Mouse (Mus musculus): ENCODE measurements around the gene Card14. TPM values are rescaled to one million over a fixed set of nuclear protein-coding genes. Genes with fewer than 3 reads are reported as not detected.
A peak's percentile ranks its signal among the peaks of the same experiment; 100 is the strongest.

Card14 gene
- polyA plus RNA-seq, 1 experiment from 2014 or later, result 0.06 TPM

DNA sequence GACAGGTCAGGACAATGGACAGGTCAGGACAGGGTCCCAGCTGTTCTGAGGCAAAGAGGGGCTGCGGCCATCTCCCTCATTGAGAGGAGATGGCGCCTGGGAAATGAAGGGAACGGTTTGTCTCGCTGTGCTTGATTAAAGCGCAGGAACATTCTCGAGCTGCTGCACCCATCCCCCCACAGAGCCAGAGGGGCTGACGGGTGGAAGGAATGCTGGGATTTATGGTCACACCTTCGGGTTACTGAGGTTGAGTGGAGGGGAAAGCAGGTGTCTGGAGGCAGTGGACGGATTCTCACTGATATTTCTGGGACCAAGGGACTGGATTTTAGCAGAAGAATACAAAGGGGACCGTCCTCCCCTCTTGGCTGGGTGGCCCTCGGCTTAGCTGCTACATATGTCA, 348 bp downstream of the Card14 start:
- H3K27me3 ChIP-seq (replicated peaks; ENCODE audit: insufficient read depth, low read length), result no peaks in the 10 kb centered on the region
- no peaks in the 10 kb centered on the region for H3K9me3 ChIP-seq (ENCODE audit: low read length)
- H3K36me3 ChIP-seq (ENCODE audit: insufficient read depth, low read length), result no peaks in the 10 kb centered on the region
- no peak for DNase-seq (ENCODE audit: low spot score)
- H3K4me3 ChIP-seq (ENCODE audit: low read depth, low read length), result no peak overlapping the region
- 19% methylated on average over 11 of the region's 11 CpGs for WGBS
- H3K27ac ChIP-seq (ENCODE audit: low read length), result no peak overlapping the region
- no peaks in the 10 kb centered on the region for H3K4me1 ChIP-seq (ENCODE audit: insufficient read depth, low read depth, low read length)
- H3K4me2 ChIP-seq (replicated peaks; ENCODE audit: low read depth, low read length), result no peak overlapping the region
- no peak for ATAC-seq
- TF ChIP-seq EP300 (IDR thresholded peaks at IDR 0.05) (no peak), CTCF (IDR thresholded peaks at IDR 0.05) (no peak)
- H3K9ac ChIP-seq (replicated peaks; ENCODE audit: low read depth), result no peak overlapping the region

- no peaks in the 10 kb centered on the region for H3K36me3 ChIP-seq (ENCODE audit: insufficient read depth, low read length)
- no peak overlapping the region for H3K4me2 ChIP-seq (replicated peaks; ENCODE audit: low read depth, low read length)
- no peak for DNase-seq (ENCODE audit: low spot score)
- no peak overlapping the region for H3K27ac ChIP-seq (ENCODE audit: low read length)
- no peak for ATAC-seq
- no peak for TF ChIP-seq EP300 (IDR thresholded peaks at IDR 0.05)
- no peak for TF ChIP-seq CTCF (IDR thresholded peaks at IDR 0.05)
- no peaks in the 10 kb centered on the region for H3K27me3 ChIP-seq (replicated peaks; ENCODE audit: insufficient read depth, low read length)
- no peaks in the 10 kb centered on the region for H3K9me3 ChIP-seq (ENCODE audit: low read length)
- H3K4me3 ChIP-seq (ENCODE audit: low read depth, low read length), result no peak overlapping the region
- no peak overlapping the region for H3K9ac ChIP-seq (replicated peaks; ENCODE audit: low read depth)
- H3K4me1 ChIP-seq (ENCODE audit: insufficient read depth, low read depth, low read length), result no peaks in the 10 kb centered on the region
- WGBS, result 16% methylated on average over 5 of the region's 10 CpGs
These were observed 3.1 kb downstream of the Card14 start for GRCm38 (mm10) chr11:119310621-119311020.

DNA sequence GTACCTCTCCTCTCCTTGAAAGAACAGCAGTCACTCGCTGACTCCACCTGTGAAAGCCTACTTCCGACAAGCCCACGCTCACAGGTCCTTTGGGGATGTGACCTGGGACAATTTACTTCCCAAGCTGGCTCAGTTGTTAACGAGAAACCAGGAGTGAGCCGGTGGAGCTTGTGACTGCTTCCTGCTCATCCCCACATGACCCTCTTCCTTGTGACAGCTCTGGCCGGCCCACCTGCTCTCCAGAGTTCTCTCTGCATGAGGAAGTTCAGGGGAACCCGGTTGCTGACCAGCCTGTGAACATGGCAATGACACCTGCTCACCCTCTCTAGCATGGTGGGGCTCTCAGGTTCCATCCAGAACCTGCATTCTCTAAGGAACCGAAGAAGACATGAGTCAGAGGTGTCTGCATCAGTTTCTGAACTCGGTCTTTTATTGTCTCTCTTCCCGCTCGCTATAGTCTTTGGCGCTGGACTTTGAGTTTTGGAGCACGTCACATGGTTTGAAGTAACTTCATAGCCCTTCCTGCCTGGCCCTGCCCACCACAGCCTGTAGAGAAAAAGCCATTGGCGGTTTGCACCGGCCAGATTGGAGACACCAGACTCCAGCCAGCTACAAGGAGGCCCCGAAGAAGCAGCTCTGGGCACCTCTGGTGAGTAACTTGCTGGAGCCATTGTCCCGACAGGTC, 6.8 kb downstream of the Card14 start:
- Histone ChIP-seq H3K27ac (ENCODE audit: low read length) (no peak overlapping the region), H3K4me3 (ENCODE audit: low read depth, low read length) (no peak overlapping the region), H3K9me3 (ENCODE audit: low read length) (no peaks in the 10 kb centered on the region), H3K4me1 (ENCODE audit: insufficient read depth, low read depth, low read length) (no peaks in the 10 kb centered on the region), H3K27me3 (replicated peaks; ENCODE audit: insufficient read depth, low read length) (no peaks in the 10 kb centered on the region), H3K9ac (replicated peaks; ENCODE audit: low read depth) (no peak overlapping the region), H3K36me3 (ENCODE audit: insufficient read depth, low read length) (no peaks in the 10 kb centered on the region), H3K4me2 (replicated peaks; ENCODE audit: low read depth, low read length) (no peak overlapping the region)
- 72% methylated on average over 17 of the region's 17 CpGs for WGBS
- TF ChIP-seq CTCF (IDR thresholded peaks at IDR 0.05) (no peak), EP300 (IDR thresholded peaks at IDR 0.05) (no peak)
- ATAC-seq, result no peak
- DNase-seq (ENCODE audit: low spot score), result no peak

DNA sequence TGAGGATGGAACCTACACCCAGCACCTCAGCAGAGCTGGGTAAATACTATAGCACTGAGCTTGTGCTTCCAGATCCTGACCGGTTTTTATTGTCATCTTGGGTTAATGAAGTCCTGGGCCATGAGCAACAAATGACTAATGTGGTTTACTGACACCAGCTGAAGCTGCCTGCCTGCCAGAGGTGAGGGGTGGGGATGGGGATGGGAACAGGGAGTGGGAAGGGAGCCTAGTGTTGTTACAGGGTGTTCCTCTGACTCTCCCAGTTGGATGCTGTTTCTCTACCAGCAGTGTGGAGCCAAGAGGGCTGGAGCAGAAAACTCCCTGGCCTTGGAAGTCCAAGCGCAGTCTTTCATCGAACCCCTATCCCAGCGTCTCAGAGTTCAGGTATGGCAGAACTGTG, 9.2 kb downstream of the Card14 start:
- no peaks in the 10 kb centered on the region for H3K27me3 ChIP-seq (replicated peaks; ENCODE audit: insufficient read depth, low read length)

DNA sequence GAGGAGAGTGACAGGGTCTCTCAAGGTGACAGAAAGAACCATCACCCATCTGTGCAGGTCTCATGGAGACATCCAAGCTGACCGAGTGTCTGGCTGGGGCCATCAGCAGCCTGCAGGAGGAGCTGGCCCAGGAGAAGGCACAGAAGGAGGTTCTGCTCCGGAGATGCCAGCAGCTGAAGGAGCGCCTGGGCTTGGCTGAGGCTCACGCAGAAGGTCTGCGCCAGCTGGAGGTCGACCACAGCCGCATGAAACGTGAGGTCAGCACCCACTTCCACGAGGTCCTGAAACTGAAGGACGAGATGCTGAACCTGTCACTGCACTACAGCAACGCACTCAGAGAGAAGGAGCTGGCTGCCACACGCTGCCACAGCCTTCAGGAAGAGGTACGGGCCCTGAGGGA, 15.0 kb downstream of the Card14 start:
- Histone ChIP-seq H3K27me3 (replicated peaks; ENCODE audit: insufficient read depth, low read length) (no peaks in the 10 kb centered on the region), H3K36me3 (ENCODE audit: insufficient read depth, low read length) (no peaks in the 10 kb centered on the region), H3K9ac (replicated peaks; ENCODE audit: low read depth) (no peak overlapping the region), H3K4me1 (ENCODE audit: insufficient read depth, low read depth, low read length) (no peaks in the 10 kb centered on the region), H3K4me3 (ENCODE audit: low read depth, low read length) (no peak overlapping the region), H3K9me3 (ENCODE audit: low read length) (no peaks in the 10 kb centered on the region), H3K4me2 (replicated peaks; ENCODE audit: low read depth, low read length) (no peak overlapping the region), H3K27ac (ENCODE audit: low read length) (no peak overlapping the region)
- DNase-seq (ENCODE audit: low spot score), result no peak
- WGBS, result 62% methylated on average over 13 of the region's 13 CpGs
- TF ChIP-seq CTCF (IDR thresholded peaks at IDR 0.05), result no peak
- no peak for TF ChIP-seq EP300 (IDR thresholded peaks at IDR 0.05)
- ATAC-seq, result no peak

More for the DNA sequence above, 9.2 kb downstream of the Card14 start:
- Histone ChIP-seq H3K4me1 (ENCODE audit: insufficient read depth, low read depth, low read length) (no peaks in the 10 kb centered on the region), H3K9me3 (ENCODE audit: low read length) (no peaks in the 10 kb centered on the region), H3K36me3 (ENCODE audit: insufficient read depth, low read length) (no peaks in the 10 kb centered on the region), H3K27ac (ENCODE audit: low read length) (no peak overlapping the region), H3K4me2 (replicated peaks; ENCODE audit: low read depth, low read length) (no peak overlapping the region), H3K4me3 (ENCODE audit: low read depth, low read length) (no peak overlapping the region), H3K9ac (replicated peaks; ENCODE audit: low read depth) (no peak overlapping the region)
- ATAC-seq (no peak), DNase-seq (ENCODE audit: low spot score) (no peak)
- WGBS, result 81% methylated on average over 4 of the region's 4 CpGs
- TF ChIP-seq EP300 (IDR thresholded peaks at IDR 0.05) (no peak), CTCF (IDR thresholded peaks at IDR 0.05) (no peak)

- Histone ChIP-seq H3K36me3 (ENCODE audit: insufficient read depth, low read length) (no peaks in the 10 kb centered on the region), H3K27me3 (replicated peaks; ENCODE audit: insufficient read depth, low read length) (no peaks in the 10 kb centered on the region), H3K4me2 (replicated peaks; ENCODE audit: low read depth, low read length) (no peak overlapping the region), H3K9ac (replicated peaks; ENCODE audit: low read depth) (no peak overlapping the region), H3K9me3 (ENCODE audit: low read length) (no peaks in the 10 kb centered on the region), H3K27ac (ENCODE audit: low read length) (no peak overlapping the region), H3K4me1 (ENCODE audit: insufficient read depth, low read depth, low read length) (no peaks in the 10 kb centered on the region), H3K4me3 (ENCODE audit: low read depth, low read length) (no peak overlapping the region)
- TF ChIP-seq CTCF (IDR thresholded peaks at IDR 0.05), result peak; percentile 42
- TF ChIP-seq EP300 (IDR thresholded peaks at IDR 0.05), result no peak
- DNase-seq (ENCODE audit: low spot score), result no peak
- WGBS, result 81% methylated on average over 1 of the region's 1 CpGs
- ATAC-seq, result no peak
These were observed 17.5 kb downstream of the Card14 start for GRCm38 (mm10) chr11:119325068-119325467.

GRCm38 (mm10) chr11:119330592-119330991, 23.0 kb downstream of the Card14 start:
- no peak for DNase-seq (ENCODE audit: low spot score)

More at GRCm38 (mm10) chr11:119330592-119330991, 23.0 kb downstream of the Card14 start:
- Histone ChIP-seq H3K9ac (replicated peaks; ENCODE audit: low read depth) (no peak overlapping the region), H3K27me3 (replicated peaks; ENCODE audit: insufficient read depth, low read length) (no peaks in the 10 kb centered on the region), H3K4me1 (ENCODE audit: insufficient read depth, low read depth, low read length) (no peaks in the 10 kb centered on the region), H3K4me2 (replicated peaks; ENCODE audit: low read depth, low read length) (no peak overlapping the region), H3K9me3 (ENCODE audit: low read length) (no peaks in the 10 kb centered on the region), H3K27ac (ENCODE audit: low read length) (no peak overlapping the region), H3K36me3 (ENCODE audit: insufficient read depth, low read length) (no peaks in the 10 kb centered on the region), H3K4me3 (ENCODE audit: low read depth, low read length) (no peak overlapping the region)
- TF ChIP-seq EP300 (IDR thresholded peaks at IDR 0.05), result no peak
- 57% methylated on average over 4 of the region's 4 CpGs for WGBS
- no peak for ATAC-seq
